Mouse (Mus musculus): ENCODE results near the gene Il25. TPM values are rescaled to one million over a fixed set of nuclear protein-coding genes. Genes with fewer than 3 reads are reported as not detected.

Il25 gene
- total and polyA plus RNA-seq, 3 experiments, result not detected

GRCm38 (mm10) chr14:54950493-54950892, 18.0 kb downstream of the Il25 start:
- H3K9me3 ChIP-seq (replicated peaks; ENCODE audit: low read length), result no peaks in the 10 kb centered on the region
- TF ChIP-seq ELF1 (IDR thresholded peaks at IDR 0.05; ENCODE audit: low read depth, low read length) (no peak), RAD21 (IDR thresholded peaks at IDR 0.05; ENCODE audit: low read depth, low read length) (no peak), POLR2A (IDR thresholded peaks at IDR 0.05; ENCODE audit: low read depth, low read length) (no peak)
- H3K4me3 ChIP-seq (replicated peaks in 1 of 3; ENCODE audit: low read depth in 2 of 3, low read length in 2 of 3, poor library complexity in 1 of 3), result no peak overlapping the region
- H3K4me2 ChIP-seq (ENCODE audit: insufficient read depth, low read depth, poor library complexity, severe bottlenecking), result no peak overlapping the region
- H3K4me1 ChIP-seq (ENCODE audit: control insufficient read depth in 1 of 2, insufficient read depth in 2 of 2), result peaks cover 6 to 13% of the 10 kb centered on the region in 2 experiments
- in situ Hi-C loops (cut with MboI; ENCODE audit: low pct_ligation_motif_present, low pct_unique_long_range_greater_than_20kb, low sequenced_read_pairs), result no loop called here
- DNase-seq (ENCODE audit: extremely low read depth), result no peak
- dilution Hi-C loops (cut with MboI; ENCODE audit: extremely low pct_ligation_motif_present, extremely low pct_unique_long_range_greater_than_20kb, low sequenced_read_pairs), result no loop called here
- no peak overlapping the region for H3K27ac ChIP-seq (ENCODE audit: insufficient read depth, low read depth)
- H3K79me2 ChIP-seq (replicated peaks; ENCODE audit: control insufficient read depth, extremely low read depth, insufficient read depth, poor library complexity, severe bottlenecking), result no peaks in the 10 kb centered on the region
- H3K9ac ChIP-seq (ENCODE audit: insufficient read depth, low read depth), result no peak overlapping the region
- H3K36me3 ChIP-seq (replicated peaks in 1 of 2; ENCODE audit: control insufficient read depth in 1 of 2, insufficient read depth in 1 of 2, low read length in 1 of 2), result no peaks in the 10 kb centered on the region
- peaks cover 55% of the 10 kb centered on the region for H3K27me3 ChIP-seq (replicated peaks)

- Histone ChIP-seq H3K4me1 (ENCODE audit: control insufficient read depth in 1 of 2, insufficient read depth in 2 of 2) (peaks cover 0 to 2% of the 10 kb centered on the region in 2 experiments; a peak in 2 of 4 replicates), H3K27ac (ENCODE audit: insufficient read depth, low read depth) (no peak overlapping the region), H3K36me3 (replicated peaks in 1 of 2; ENCODE audit: control insufficient read depth in 1 of 2, insufficient read depth in 1 of 2, low read length in 1 of 2) (no peaks in the 10 kb centered on the region), H3K4me2 (ENCODE audit: insufficient read depth, low read depth, poor library complexity, severe bottlenecking) (no peak overlapping the region), H3K9ac (ENCODE audit: insufficient read depth, low read depth) (no peak overlapping the region), H3K79me2 (replicated peaks; ENCODE audit: control insufficient read depth, extremely low read depth, insufficient read depth, poor library complexity, severe bottlenecking) (no peaks in the 10 kb centered on the region), H3K9me3 (replicated peaks; ENCODE audit: low read length) (no peaks in the 10 kb centered on the region), H3K27me3 (replicated peaks) (peaks cover 58% of the 10 kb centered on the region), H3K4me3 (replicated peaks in 1 of 3; ENCODE audit: low read depth in 2 of 3, low read length in 2 of 3, poor library complexity in 1 of 3) (no peak overlapping the region)
- TF ChIP-seq ZNF384 (IDR thresholded peaks at IDR 0.05; ENCODE audit: low read depth, low read length), result no peak
- no peak for TF ChIP-seq MEF2A (IDR thresholded peaks at IDR 0.05; ENCODE audit: borderline replicate concordance, low read depth, low read length)
- no peak for TF ChIP-seq GABPA (IDR thresholded peaks at IDR 0.05; ENCODE audit: insufficient replicate concordance, low read depth, low read length)
- no peak for TF ChIP-seq EP300 (IDR thresholded peaks at IDR 0.05; ENCODE audit: low read length)
- TF ChIP-seq USF2 (conservative IDR thresholded peaks at IDR 0.05; ENCODE audit: low read depth, low read length), result no peak
- no peak for TF ChIP-seq MAFK (IDR thresholded peaks at IDR 0.05; ENCODE audit: insufficient replicate concordance, low read length)
- TF ChIP-seq CTCF (conservative IDR thresholded peaks at IDR 0.05 in 1 of 2, IDR thresholded peaks at IDR 0.05 in 1 of 2; ENCODE audit: low read depth in 2 of 2, low read length in 2 of 2), result no peak
- TF ChIP-seq SMC3 (IDR thresholded peaks at IDR 0.05; ENCODE audit: low read depth, low read length), result no peak
- TF ChIP-seq JUND (conservative IDR thresholded peaks at IDR 0.05; ENCODE audit: low read depth, low read length), result no peak
- TF ChIP-seq TBP (conservative IDR thresholded peaks at IDR 0.05; ENCODE audit: low read depth, low read length), result no peak
- TF ChIP-seq ZKSCAN1 (IDR thresholded peaks at IDR 0.05; ENCODE audit: borderline replicate concordance, low read depth, low read length), result no peak
- TF ChIP-seq ETS1 (conservative IDR thresholded peaks at IDR 0.05; ENCODE audit: low read depth, low read length), result no peak
- TF ChIP-seq TCF12 (IDR thresholded peaks at IDR 0.05; ENCODE audit: low read depth, low read length), result no peak
- TF ChIP-seq MAZ (IDR thresholded peaks at IDR 0.05; ENCODE audit: low read depth, low read length), result no peak
- TF ChIP-seq RCOR1 (conservative IDR thresholded peaks at IDR 0.05; ENCODE audit: low read depth, low read length), result no peak
- no peak for TF ChIP-seq E2F4 (IDR thresholded peaks at IDR 0.05; ENCODE audit: insufficient replicate concordance, low read depth, low read length)
- no peak for TF ChIP-seq ELF1 (IDR thresholded peaks at IDR 0.05; ENCODE audit: low read depth, low read length)
- DNase-seq (ENCODE audit: extremely low read depth), result no peak
- in situ Hi-C loops (cut with MboI; ENCODE audit: low pct_ligation_motif_present, low pct_unique_long_range_greater_than_20kb, low sequenced_read_pairs) (no loop called here), dilution Hi-C loops (cut with MboI; ENCODE audit: extremely low pct_ligation_motif_present, extremely low pct_unique_long_range_greater_than_20kb, low sequenced_read_pairs) (no loop called here)
Observed at GRCm38 (mm10) chr14:54951587-54951986, 19.1 kb downstream of the Il25 start.

All from CH12.LX (cell line).